Mouse (Mus musculus) bone marrow macrophage, adult 2 months (primary cell): ENCODE results near the gene Gm10053.

Experiments
- CTCF ChIP-seq: IDR thresholded peaks from 2 replicates; pipeline ENCODE4 v1.5.1; 2012; ENCODE audit warnings: low read depth, mild to moderate bottlenecking, low read length, moderate library complexity
- POLR2A ChIP-seq: IDR thresholded peaks from 2 replicates; pipeline ENCODE4 v1.6.1; 2012; ENCODE audit warnings: mild to moderate bottlenecking, low read depth, low read length, borderline replicate concordance

DNA sequence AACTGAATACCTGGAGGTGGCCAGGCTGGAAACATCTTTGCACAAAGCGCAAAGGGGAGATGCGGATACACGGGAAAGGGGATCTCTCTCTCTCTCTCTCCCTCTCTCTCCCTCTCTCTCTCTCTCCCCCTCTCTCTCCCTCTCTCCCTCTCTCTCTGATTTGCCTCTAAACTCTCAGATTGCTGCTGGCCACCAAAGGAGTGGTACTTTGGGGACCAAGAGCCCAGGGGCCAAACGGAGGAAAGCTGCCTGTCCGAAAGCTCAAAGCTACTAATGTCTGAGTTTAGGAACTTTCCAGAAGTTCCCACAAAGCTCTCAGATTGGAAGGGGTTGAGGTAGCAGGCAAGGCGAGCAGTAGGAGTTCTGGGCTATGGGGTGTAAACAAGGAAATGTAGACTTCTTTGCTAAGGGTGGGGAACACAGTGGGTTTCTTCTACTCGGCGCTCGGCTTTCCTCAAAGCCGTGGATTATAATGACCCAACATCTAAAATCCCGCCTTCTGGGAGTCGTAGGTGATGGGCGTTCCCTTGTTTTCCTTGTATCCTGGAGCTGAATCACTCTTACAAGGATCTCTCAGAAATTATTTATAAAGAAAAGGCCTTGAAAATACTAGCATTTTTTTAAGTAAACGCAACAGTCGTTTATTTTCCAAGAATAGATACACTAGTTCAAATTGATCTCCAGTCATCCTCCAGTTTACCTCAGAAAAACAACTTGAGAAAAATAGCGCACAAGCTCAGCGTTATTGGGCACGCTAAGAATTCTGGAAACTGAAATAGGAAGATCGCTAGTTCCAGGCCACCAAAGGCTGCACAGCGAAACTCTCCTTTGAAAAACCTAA lies 22.6 kb downstream of the Gm10053 start:
- TF ChIP-seq CTCF = no peak
- no peak for TF ChIP-seq POLR2A
